Mouse (Mus musculus): Measurements from ENCODE around the gene Odf3l1.

DNA sequence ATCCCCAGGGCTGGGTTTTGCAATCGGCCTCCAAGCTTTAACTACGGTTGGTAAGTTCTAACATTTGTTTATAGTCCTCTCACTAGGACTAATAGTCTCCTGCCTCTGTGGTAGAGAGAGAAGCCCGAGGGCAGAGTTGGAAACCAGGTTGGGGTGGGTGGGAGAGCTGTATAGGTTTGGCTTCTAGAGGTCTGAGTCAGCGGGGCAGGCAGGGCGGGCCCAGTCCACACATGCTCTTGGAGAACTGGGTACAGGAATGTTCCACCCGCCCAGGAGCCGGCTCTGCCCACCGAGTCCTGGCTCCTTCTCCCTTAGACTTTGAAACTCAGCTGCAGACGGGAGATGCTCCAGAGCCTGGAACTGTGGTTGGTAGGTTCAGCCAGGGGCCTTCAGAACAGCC, 49.5 kb upstream of the Odf3l1 start:
- TF ChIP-seq ZMIZ1 (IDR thresholded peaks at IDR 0.05; ENCODE audit: low read depth, low read length), result no peak
- TF ChIP-seq POLR2A (IDR thresholded peaks at IDR 0.05; ENCODE audit: low read depth, low read length), result no peak
- TF ChIP-seq EP300 (IDR thresholded peaks at IDR 0.05; ENCODE audit: low read length), result no peak
- TF ChIP-seq MYC (IDR thresholded peaks at IDR 0.05; ENCODE audit: low read depth, low read length), result no peak
- no peak for TF ChIP-seq E2F4 (IDR thresholded peaks at IDR 0.05; ENCODE audit: insufficient replicate concordance, low read depth, low read length)
- no peak for TF ChIP-seq JUND (conservative IDR thresholded peaks at IDR 0.05; ENCODE audit: low read depth, low read length)
- no peak for TF ChIP-seq CTCF (conservative IDR thresholded peaks at IDR 0.05 in 1 of 2, IDR thresholded peaks at IDR 0.05 in 1 of 2; ENCODE audit: low read depth in 2 of 2, low read length in 2 of 2)
- TF ChIP-seq MAZ (IDR thresholded peaks at IDR 0.05; ENCODE audit: low read depth, low read length), result no peak
- TF ChIP-seq SMC3 (IDR thresholded peaks at IDR 0.05; ENCODE audit: low read depth, low read length), result no peak
- TF ChIP-seq TCF12 (IDR thresholded peaks at IDR 0.05; ENCODE audit: low read depth, low read length), result no peak
- TF ChIP-seq RAD21 (IDR thresholded peaks at IDR 0.05; ENCODE audit: low read depth, low read length), result no peak
- TF ChIP-seq KAT2A (IDR thresholded peaks at IDR 0.05; ENCODE audit: insufficient replicate concordance, low read length), result no peak

Measured in CH12.LX (cell line).